In genomic region chr9:51654645-51655044, GRCm38 (mm10) we compare ENCODE assay signal across 14 mouse cellular contexts.
"Had no signal": no experiment of that assay in that cellular context is flagged by ENCODE, and none has a peak within 500 bp of the region (broad histone marks: within the 10 kb centered on the region; RNA-seq: fewer than 3 reads in every experiment).

No protein-coding gene starts in this region.

- DNase-seq: kidney, adult 2 months; kidney, postnatal 14 days; lung, adult 2 months; lung, postnatal 36 days; right cerebral cortex, adult 18-20 months; right cerebral cortex, postnatal 25 days; thymus, postnatal 4 days had no signal

- H3K9me3 ChIP-seq: kidney, embryonic 15.5 days; limb, embryonic 10.5 days; liver, embryonic 15.5 days had no signal

- H3K36me3 ChIP-seq: kidney, embryonic 15.5 days; limb, embryonic 10.5 days; liver, embryonic 15.5 days had no signal

- H3K9ac ChIP-seq: kidney, embryonic 15.5 days; liver, embryonic 15.5 days had no signal

- H3K4me2 ChIP-seq: kidney, embryonic 15.5 days; liver, embryonic 11.5 days; liver, embryonic 15.5 days had no signal

- H3K4me1 ChIP-seq: kidney, embryonic 15.5 days; limb, embryonic 10.5 days; liver, embryonic 15.5 days had no signal

- H3K27ac ChIP-seq: kidney, embryonic 15.5 days; left cerebral cortex, adult 2 months; limb, embryonic 10.5 days; liver, embryonic 15.5 days; stomach, postnatal 0 days had no signal

- H3K4me3 ChIP-seq: kidney, embryonic 15.5 days; left cerebral cortex, adult 2 months; limb, embryonic 10.5 days; liver, embryonic 15.5 days had no signal

- H3K27me3 ChIP-seq: kidney, embryonic 15.5 days; liver, embryonic 15.5 days had no signal

- ATAC-seq: lung, postnatal 0 days had no signal
